Mouse (Mus musculus) hindbrain, postnatal 0 days (tissue): ENCODE results near the gene Ptprk. TPM values are rescaled to one million over a fixed set of nuclear protein-coding genes. Genes with fewer than 3 reads are reported as not detected.

Experiments used
- ATAC-seq: fragments of 200-750 bp; cut with Nextera tagmentation; 2 replicates; pipeline ENCODE4 v1.8.0; 2017; ENCODE audit warnings: mild to moderate bottlenecking, moderate TSS enrichment, moderate library complexity
- DNase-seq: peaks from one replicate; pipeline ENCODE4 v3.0.0-alpha.2; 2015; ENCODE audit warnings: low spot score
- H3K27ac ChIP-seq: fragments of 300-500 bp; sonication (generic); 2 replicates; pipeline ENCODE4 v1.5.1; 2014; ENCODE audit warnings: mild to moderate bottlenecking
- H3K27me3 ChIP-seq: fragments of 300-500 bp; sonication (generic); 2 replicates; pipeline ENCODE4 v1.6.1; 2014; ENCODE audit warnings: low read length, mixed read lengths; ENCODE audit not compliant: insufficient read depth
- H3K36me3 ChIP-seq: fragments of 300-500 bp; sonication (generic); 2 replicates; pipeline ENCODE4 v1.6.1; 2014; ENCODE audit warnings: low read length, mixed read lengths; ENCODE audit not compliant: insufficient read depth
- H3K4me1 ChIP-seq: fragments of 300-500 bp; sonication (generic); 2 replicates; pipeline ENCODE4 v1.6.1; 2014; ENCODE audit warnings: antibody characterized with exemption, low read length, mixed read lengths; ENCODE audit not compliant: insufficient read depth
- H3K4me2 ChIP-seq: fragments of 300-500 bp; sonication (generic); 2 replicates; pipeline ENCODE4 v1.6.1; 2014; ENCODE audit warnings: low read depth, mild to moderate bottlenecking, low read length, moderate library complexity, mixed read lengths
- H3K4me3 ChIP-seq: fragments of 300-500 bp; sonication (generic); 2 replicates; pipeline ENCODE4 v1.5.1; 2014; ENCODE audit warnings: low read length
- H3K9ac ChIP-seq: fragments of 300-500 bp; sonication (generic); replicated peaks from 2 replicates; pipeline ENCODE4 v1.6.1; 2014; ENCODE audit warnings: mild to moderate bottlenecking, low read length, moderate library complexity, mixed read lengths
- H3K9me3 ChIP-seq: fragments of 300-500 bp; sonication (generic); 2 replicates; pipeline ENCODE4 v1.6.1; 2016; ENCODE audit warnings: low read length, mixed read lengths
- CTCF ChIP-seq: IDR thresholded peaks from 2 replicates; pipeline ENCODE4 v1.5.1; 2016; ENCODE audit warnings: antibody characterized with exemption, control low read depth, low read depth
- WGBS: fragments of 180-500 bp; shearing (Covaris S2); extraction: QIAGEN DNeasy Blood & Tissue Kit; methylation state at CpG from one replicate; pipeline ENCODE4 v1.1.7; 2014; 5-methylcytosine and 5-hydroxymethylcytosine counted together
- polyA plus RNA-seq: library from polyadenylated mRNA; unstranded; fragments of >200 nt; fragmentation: Nextera tagmentation; extraction: Ambion mirVana; gene quantifications from 2 replicates; pipeline ENCODE4 v1.2.1, GENCODE M21; 2015
- total RNA-seq: library from RNA; depleted of rRNA; stranded (reverse); fragments of >200 nt; gene quantifications from 2 replicates; pipeline ENCODE4 v1.2.3, GENCODE M21; 2014

Ptprk gene
- total and polyA plus RNA-seq, 2 experiments from 2014 or later, result 23.5 to 49.5 TPM

- H3K4me1 ChIP-seq, result no peaks in the 10 kb centered on the region
- no peaks in the 10 kb centered on the region for H3K36me3 ChIP-seq
- DNase-seq (no peak), ATAC-seq (no peak)
- no peak overlapping the region for H3K27ac ChIP-seq
- H3K27me3 ChIP-seq, result no peaks in the 10 kb centered on the region
- H3K4me3 ChIP-seq, result no peak overlapping the region
- H3K4me2 ChIP-seq, result no peak overlapping the region
- WGBS, result 95% methylated on average over 5 of the region's 5 CpGs
- no peak for TF ChIP-seq CTCF
- no peaks in the 10 kb centered on the region for H3K9me3 ChIP-seq
- H3K9ac ChIP-seq, result no peak overlapping the region
Observed at GRCm38 (mm10) chr10:28568047-28568446, 493.4 kb downstream of the Ptprk start.

- H3K27me3 ChIP-seq, result no peaks in the 10 kb centered on the region
- no peaks in the 10 kb centered on the region for H3K36me3 ChIP-seq
- H3K9me3 ChIP-seq, result no peaks in the 10 kb centered on the region
- TF ChIP-seq CTCF, result no peak
- H3K4me3 ChIP-seq, result no peak overlapping the region
- no peaks in the 10 kb centered on the region for H3K4me1 ChIP-seq
- DNase-seq, result no peak
- no peak overlapping the region for H3K4me2 ChIP-seq
- no peak overlapping the region for H3K9ac ChIP-seq
- H3K27ac ChIP-seq, result no peak overlapping the region
- WGBS, result 74% methylated on average over 5 of the region's 5 CpGs
- ATAC-seq, result no peak
Observed at GRCm38 (mm10) chr10:28579596-28579995, 505.0 kb downstream of the Ptprk start.

- no peak overlapping the region for H3K4me2 ChIP-seq
- H3K27me3 ChIP-seq, result no peaks in the 10 kb centered on the region
- H3K4me3 ChIP-seq, result no peak overlapping the region
- no peaks in the 10 kb centered on the region for H3K4me1 ChIP-seq
- TF ChIP-seq CTCF, result no peak
- H3K27ac ChIP-seq, result no peak overlapping the region
- H3K9me3 ChIP-seq, result no peaks in the 10 kb centered on the region
- H3K9ac ChIP-seq, result no peak overlapping the region
- WGBS, result 41% methylated on average over 4 of the region's 4 CpGs
- peak; percentile 76 for ATAC-seq
- peak; percentile 23 for DNase-seq
- no peaks in the 10 kb centered on the region; the same call in 1 of the 2 replicates for H3K36me3 ChIP-seq
Observed at GRCm38 (mm10) chr10:28586565-28587138, 512.0 kb downstream of the Ptprk start.

DNA sequence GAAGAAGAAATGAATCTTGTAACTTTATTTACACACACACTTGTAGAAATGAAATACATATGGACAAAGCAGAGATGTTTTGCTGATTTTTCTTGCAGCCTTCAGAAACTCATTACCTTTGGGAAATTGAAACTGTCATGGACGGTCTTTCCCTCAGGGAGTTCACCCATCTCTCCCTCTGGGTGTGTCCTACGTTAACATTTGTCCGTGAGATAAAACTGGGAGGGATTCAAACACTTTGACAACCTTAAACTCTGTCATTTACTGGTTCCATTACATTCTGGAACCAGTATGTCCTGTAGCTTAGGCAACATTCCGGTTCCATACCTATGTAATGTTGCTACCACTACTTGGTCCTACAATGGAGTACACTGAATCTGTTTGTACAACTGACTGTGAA lies 513.8 kb downstream of the Ptprk start:
- WGBS, result 95% methylated on average over 4 of the region's 4 CpGs
- H3K27ac ChIP-seq, result no peak overlapping the region
- H3K4me2 ChIP-seq, result no peak overlapping the region
- H3K9me3 ChIP-seq, result no peaks in the 10 kb centered on the region
- H3K4me3 ChIP-seq, result no peak overlapping the region
- H3K36me3 ChIP-seq, result no peaks in the 10 kb centered on the region; the same call in 1 of the 2 replicates
- no peak overlapping the region for H3K9ac ChIP-seq
- TF ChIP-seq CTCF, result no peak
- DNase-seq (no peak), ATAC-seq (no peak)
- H3K27me3 ChIP-seq, result no peaks in the 10 kb centered on the region
- H3K4me1 ChIP-seq, result no peaks in the 10 kb centered on the region

DNA sequence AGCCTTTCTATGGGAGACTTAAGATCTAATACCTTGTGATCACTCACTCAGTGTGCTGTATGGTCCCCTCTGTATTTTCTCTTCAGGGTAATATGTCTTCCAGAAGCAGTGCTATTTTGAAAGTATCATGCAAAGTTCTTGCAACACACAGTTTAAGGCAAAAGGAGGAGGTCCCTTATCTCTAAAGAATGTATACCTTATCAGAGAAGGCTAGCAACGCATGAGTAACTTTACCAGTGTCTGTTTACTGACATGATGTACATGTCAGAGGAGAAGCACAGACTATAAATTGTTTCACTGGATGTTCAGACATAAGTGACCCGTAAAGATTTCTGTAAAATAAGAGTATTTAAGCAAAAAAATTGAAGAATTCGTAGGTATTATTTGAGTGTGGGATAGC lies 516.2 kb downstream of the Ptprk start:
- Histone ChIP-seq H3K4me1 (no peaks in the 10 kb centered on the region), H3K9ac (no peak overlapping the region), H3K4me2 (no peak overlapping the region), H3K27me3 (no peaks in the 10 kb centered on the region), H3K4me3 (no peak overlapping the region), H3K36me3 (no peaks in the 10 kb centered on the region; the same call in 1 of the 2 replicates), H3K9me3 (no peaks in the 10 kb centered on the region), H3K27ac (no peak overlapping the region)
- DNase-seq (no peak), ATAC-seq (no peak)
- WGBS, result 92% methylated on average over 3 of the region's 3 CpGs
- no peak for TF ChIP-seq CTCF

DNA sequence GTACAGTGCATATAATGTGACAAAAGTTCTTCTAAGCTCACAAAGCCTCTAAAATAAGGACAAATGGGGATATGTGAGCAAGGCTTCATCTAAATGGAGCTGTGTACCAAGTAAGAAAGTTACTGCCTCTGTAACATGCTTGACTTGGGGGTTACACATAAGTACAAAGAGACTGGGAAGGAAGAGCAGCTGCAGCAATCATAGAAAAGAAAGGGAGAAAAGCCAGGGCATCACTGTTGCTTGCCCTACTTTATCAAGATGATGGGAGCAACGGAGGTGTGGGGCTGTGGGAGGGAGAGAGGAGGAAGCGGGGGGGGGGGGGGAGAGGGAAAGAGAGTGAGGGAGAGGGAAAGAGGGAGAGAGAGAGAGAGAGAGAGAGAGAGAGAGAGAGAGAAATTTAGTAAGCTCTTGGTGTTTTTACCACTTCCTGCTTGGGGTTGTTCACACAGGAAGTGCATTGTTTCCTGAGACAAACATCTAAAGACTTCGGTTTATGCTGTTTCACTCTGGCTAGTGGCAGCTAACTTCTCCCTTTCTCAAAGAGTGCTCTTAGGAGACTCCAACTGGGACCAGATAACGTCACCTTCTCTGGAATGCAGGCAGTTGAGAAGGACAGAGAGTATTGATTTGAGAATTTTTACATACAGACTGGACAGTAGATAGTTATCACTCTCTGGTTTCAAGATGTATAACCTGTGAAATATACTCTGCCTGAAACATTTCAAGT lies 519.1 kb downstream of the Ptprk start:
- 81% methylated on average over 3 of the region's 4 CpGs for WGBS
- no peak overlapping the region for H3K4me2 ChIP-seq
- TF ChIP-seq CTCF, result no peak

DNA sequence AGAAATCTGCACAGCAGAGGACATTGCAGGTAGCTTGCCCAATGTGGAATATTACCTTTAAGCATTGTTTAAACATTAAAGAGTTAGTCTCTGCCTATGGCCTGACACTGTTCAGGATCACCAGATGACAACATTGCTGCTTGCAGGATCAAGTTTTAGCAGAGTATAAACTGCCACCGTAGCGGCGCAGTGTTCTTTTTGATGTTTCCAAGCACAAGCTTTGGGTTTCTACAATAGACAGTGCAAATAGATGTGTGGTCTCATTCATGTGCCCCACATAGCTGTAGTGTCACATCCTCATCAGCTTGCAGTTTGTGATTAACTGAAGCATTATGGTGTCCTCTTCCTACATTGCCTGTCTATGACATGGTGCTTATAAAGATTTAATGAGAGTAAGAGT lies 522.3 kb downstream of the Ptprk start:
- H3K4me1 ChIP-seq, result no peaks in the 10 kb centered on the region
- H3K36me3 ChIP-seq, result no peaks in the 10 kb centered on the region
- no peak for TF ChIP-seq CTCF
- no peak overlapping the region for H3K27ac ChIP-seq
- no peak overlapping the region for H3K4me2 ChIP-seq
- no peaks in the 10 kb centered on the region for H3K27me3 ChIP-seq
- WGBS, result 95% methylated on average over 3 of the region's 3 CpGs
- no peak overlapping the region for H3K9ac ChIP-seq
- DNase-seq (no peak), ATAC-seq (no peak)
- no peaks in the 10 kb centered on the region for H3K9me3 ChIP-seq
- H3K4me3 ChIP-seq, result no peak overlapping the region

More for the DNA sequence above, 519.1 kb downstream of the Ptprk start:
- Histone ChIP-seq H3K9ac (no peak overlapping the region), H3K27me3 (no peaks in the 10 kb centered on the region), H3K4me1 (no peaks in the 10 kb centered on the region), H3K4me3 (no peak overlapping the region), H3K27ac (no peak overlapping the region), H3K36me3 (no peaks in the 10 kb centered on the region; the same call in 1 of the 2 replicates), H3K9me3 (no peaks in the 10 kb centered on the region)
- DNase-seq, result no peak
- ATAC-seq, result no peak
